Mouse (Mus musculus): ENCODE measurements around the gene Snrpg.
A peak's percentile ranks its signal among the peaks of the same experiment; 100 is the strongest.
"Not testable (repeated sequence)": the region's sequence is repeated elsewhere in the genome, so short reads cannot be mapped to it uniquely, and the experiment has no call there.

Gene Snrpg

DNA sequence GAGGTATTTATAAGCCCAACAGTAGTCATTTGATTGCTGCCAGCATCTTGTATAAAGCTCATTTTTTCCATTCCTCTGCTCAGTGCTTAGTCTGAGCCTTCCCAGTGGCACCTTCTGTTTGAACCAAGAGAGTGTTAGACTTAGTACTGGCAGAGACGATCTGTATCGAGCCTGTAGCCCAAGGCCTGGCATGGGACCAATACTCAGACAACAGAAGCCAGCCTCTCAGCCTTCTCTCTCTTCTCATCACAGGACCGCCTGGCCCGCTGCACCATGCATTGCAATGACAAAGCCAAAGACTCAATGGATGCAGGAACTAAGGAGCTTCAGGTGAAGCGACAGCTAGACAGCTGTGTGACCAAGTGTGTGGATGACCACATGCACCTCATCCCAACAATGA, 2.6 kb upstream of the Snrpg start:
- DNase-seq, result no peak

DNA sequence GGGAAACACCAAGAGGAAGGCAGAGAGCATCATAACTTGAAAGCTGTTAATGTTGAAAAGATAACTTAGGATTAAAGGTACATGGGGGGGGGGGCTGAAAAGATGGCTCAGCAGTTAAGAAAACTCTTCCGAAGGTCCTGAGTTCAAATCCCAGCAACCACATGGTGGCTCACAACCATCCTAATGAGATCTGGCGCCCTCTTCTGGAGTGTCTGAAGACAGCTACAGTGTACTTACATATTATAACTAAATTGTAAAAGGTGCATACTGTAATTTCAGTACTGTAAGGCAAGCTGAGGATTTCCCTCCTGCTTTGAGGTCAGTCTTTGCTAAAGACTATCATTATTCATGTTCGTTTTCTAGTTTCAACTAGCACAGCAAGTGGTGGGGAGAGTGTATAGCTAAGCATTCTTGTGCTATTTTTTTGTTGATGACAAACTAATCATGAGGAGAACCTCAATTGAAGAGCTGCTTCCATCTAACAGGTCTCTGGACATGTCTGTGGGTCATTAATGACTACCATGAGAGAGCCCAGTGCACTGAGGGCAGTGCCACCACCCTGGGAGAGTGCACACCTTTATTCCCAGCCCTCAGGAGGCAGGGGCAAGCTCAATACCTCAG, 901 bp upstream of the Snrpg start:
- peak; percentile 13 for DNase-seq

DNA sequence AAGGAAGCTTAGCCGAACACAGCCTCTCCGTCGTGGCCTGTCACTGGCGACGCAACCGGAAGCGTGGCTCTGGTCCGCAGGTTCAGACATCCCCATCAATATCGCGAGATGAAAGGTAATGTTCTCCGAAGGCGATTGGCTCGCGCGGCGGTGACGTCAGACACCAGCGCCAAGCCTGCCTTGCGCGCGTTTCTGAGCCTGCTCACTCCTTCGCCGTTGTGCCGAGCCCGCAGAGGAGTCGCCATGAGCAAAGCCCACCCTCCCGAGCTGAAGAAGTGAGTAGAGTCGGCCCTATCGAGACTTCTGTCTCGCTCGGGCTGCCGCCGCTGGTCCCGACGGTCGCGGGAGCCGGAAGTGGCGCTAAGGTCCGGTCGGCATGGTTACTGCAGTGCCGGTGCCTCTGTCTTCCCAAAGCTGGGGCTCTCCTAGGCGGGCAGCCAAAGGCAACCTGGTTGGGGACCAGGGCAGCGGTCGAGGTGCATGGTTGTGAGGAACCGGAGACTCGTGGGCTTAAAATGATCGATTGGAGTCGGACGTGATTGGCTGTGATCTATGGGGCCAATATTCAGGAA, 322 bp downstream of the Snrpg start:
- peak; percentile 99 for DNase-seq

DNA sequence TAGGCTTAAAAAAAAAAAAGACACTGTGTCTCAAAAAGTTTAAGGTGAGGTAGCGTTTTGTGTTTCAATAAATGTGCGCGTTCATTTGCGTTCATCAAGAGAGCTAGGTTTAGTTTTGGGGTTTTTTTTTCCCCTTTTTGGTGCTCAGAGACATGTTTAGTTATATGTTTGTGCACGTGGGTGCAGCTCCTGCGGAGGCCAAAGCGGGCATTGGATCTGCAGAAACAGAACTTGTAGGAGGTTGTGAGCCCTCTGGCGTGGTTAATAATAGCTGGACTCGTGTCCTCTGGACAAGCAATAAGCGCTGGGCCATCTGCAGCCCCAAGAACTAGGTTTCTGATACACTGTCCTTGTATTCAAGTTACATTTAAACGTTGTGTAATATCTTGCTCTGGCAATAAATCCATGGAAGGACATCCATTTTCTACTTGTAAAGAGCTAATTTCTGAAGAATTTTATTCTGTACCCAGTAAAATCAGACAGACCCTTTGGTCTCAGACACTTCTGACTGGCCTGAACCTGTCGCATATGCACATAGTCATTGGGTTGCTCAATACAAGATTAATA, 929 bp downstream of the Snrpg start:
- DNase-seq, result peak; percentile 13

DNA sequence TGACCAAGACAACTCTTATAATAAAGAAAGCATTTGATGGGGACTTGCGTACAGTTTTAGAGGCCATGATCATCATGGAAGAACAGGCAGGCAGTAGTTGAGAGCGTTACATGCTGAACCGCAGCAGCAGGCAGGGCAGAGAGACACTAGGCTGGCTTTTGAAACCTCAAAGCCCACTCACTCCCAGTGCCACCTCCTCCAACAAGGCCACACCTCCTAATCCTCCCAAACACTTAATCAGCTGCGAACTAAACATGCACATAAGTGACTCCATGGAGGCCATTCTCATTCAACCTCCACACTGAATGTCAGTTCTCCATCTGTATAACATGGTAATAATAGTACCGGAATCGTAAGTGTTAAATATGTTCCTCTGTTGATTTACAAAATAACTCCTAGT, 2.5 kb downstream of the Snrpg start:
- no peak for DNase-seq

DNA sequence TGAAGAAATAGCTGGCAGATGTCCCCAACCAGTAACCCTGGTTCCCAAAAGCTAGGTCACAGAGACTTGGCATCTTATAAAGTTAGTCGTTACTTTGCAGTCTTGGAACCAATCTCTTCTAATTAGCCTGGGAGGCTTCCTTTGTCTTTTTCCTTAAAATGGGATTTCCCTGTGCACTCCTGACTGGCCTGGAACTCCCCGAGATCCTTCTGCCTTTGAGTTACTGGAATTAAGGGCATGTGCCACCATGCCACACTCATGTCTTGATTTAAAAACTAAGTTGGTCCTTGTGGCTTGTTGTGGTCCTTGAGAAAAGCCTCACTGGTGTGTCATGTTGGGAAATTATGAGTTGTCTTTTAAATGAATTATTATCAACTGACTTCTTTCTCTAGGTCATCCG, 7.2 kb downstream of the Snrpg start:
- DNase-seq, result no peak

DNA sequence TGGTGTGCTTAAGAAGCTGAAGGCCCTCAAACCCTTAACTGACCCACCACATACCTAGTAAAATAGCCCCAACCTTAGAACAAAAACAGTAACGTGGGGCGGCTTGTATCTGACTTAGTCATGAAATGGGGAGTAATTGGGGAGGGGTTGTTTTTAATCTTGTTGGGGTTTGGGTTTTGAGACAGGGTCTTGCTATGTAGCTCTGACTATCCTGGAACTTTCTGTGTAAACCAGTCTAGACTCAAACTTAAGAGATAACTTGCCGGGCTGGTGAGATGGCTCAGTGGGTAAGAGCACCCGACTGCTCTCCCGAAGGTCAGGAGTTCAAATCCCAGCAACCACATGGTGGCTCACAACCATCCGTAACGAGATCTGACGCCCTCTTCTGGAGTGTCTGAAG, 9.0 kb downstream of the Snrpg start:
- not testable (repeated sequence) for DNase-seq

DNA sequence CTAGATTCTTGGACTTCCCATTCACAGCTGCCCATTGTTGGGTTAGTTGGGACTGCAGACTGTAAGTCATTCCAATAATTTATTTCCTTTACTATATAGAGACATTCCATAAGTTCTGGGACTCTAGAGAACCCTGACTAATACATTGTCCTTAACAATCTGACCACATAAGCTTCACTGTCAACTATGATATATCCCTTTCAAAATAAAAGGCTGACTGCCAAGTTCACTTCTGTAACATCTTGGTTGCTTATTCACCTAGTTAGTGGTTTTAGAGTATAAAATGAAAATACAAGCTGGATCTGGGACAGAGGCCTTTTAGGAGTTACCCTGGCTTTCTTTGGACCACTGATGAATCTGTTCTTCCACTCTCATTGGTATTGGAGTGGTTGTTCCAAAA, 11.4 kb downstream of the Snrpg start:
- no peak for DNase-seq

DNA sequence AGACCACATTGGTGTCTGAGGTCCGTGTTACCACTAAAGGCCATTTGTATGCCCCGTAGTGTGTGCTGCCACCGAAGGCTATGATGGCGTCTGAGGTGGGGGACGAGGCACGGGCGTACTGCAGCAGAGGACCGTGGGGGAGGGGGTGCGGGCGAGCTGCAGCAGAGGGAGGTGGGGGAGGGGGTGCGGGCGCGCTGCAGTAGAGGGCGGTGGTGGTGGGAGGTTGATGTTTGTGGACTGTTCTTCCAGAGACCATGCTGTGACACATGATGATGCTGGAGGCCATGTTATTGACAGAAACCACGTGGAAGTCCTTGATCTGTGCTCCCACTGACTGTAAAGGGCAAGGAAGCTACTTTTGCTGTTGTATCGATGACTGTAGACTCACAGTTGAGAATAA, 12.3 kb downstream of the Snrpg start:
- no peak for DNase-seq

DNA sequence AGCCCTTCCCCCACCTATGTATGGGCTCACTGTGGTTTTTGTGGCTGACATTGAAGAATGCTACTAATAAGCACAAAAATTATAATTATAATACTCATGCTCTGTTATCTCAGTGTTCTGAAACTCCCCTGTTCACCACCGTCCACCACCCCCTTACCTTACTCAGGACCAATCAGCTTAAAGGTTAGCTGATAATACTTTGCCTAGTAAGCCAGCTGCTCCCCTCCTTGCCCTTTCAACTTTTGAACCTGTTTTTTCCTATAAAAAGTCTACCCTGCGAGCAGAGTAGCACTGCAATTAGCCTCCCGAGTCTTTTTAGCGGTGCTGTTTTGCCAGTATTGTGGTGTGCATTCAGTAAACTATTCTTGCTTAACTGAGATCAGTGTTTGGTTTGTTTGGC, 13.6 kb downstream of the Snrpg start:
- no peak for DNase-seq

DNA sequence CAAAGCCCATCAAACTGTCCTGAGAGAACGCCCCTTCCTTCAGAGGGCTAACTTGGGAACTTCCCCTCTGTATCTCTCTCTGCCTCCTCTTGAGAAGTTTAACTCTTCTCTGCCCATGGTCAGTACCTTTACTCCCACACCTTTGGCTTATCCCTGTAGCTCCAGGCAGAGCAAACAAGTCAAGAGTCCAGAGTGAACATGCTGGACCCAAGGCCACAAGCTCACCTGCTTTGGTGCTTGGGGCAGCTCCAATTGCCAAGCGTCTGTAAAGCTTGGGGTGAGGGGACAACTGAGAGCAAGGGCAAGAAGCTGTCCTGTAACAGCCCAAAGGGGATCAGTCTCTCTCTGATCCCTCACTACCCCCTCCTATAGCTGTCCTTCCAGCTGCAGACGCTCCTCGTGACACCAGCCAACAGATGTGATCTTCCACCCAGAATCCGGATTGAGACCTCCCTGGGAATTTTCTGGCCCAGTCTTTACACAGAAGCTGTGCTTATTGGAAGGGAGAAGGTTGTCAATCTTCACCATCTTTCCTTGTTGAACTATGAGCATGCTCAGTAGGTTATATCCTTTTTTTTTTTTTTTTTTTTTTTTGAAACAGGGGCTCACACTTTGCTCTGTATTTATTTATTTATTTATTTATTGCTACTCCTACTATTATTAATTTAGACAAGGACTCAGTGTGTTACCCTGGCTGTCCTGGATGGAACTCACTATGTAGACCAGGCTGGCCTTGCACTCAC, 14.4 kb downstream of the Snrpg start:
- no peak for DNase-seq

DNA sequence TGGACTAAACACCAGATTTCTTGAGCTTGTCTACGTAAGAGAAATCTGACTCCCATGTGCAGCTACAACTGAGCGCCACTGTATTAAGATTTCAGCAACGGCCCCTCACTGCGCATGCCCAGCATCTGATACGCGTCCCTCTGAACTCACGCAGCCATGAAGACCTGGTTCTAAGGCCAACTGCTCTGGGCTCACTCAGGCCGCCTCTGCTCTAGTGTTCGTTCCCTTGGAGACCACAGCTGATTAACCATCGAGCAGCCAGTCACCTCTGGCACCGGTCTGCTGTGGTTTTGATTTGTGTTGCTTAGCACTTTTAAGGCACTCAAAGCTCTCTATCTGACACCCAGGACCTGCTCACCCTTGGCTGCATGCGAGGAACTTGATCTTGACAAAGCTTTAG, 16.2 kb downstream of the Snrpg start:
- DNase-seq, result no peak

DNA sequence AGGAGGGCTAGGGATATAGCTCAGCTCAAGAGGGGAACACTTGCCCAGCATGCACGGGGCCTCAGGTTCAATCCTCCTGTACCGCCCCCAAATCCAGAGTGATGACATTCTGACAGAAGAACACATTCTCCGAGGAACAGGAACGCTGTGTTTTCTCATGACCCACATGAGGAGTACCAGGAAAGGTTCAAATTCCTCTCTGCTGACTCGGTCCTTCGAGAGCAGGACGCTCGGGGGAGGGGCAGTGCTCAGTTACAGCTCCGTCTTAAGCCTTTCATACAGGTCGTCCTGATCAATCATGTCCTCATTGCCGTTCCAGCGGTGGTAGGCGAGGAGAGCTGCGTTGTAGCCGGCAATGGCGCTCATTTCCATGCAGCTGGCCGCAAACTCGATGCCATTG, 17.4 kb downstream of the Snrpg start:
- DNase-seq, result no peak

DNA sequence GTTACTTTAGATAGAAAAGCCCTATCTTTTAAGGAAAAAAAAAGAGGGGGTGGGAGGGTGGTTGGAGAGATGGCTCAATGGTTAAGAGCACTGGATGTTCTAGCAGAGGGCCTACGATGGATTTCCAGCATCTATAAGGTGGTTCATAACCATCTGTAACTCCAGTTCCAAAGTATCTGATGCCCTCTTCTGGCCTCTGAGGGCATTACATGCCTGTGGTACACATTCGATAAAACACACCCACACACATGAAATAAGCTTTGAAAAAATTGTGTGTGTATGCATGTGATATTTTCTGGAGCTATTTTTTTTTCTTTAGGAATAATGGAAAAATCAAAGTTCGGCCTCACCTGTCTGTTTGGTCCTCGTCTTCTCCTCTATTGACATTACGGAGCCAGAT, 20.2 kb downstream of the Snrpg start:
- DNase-seq, result no peak

DNA sequence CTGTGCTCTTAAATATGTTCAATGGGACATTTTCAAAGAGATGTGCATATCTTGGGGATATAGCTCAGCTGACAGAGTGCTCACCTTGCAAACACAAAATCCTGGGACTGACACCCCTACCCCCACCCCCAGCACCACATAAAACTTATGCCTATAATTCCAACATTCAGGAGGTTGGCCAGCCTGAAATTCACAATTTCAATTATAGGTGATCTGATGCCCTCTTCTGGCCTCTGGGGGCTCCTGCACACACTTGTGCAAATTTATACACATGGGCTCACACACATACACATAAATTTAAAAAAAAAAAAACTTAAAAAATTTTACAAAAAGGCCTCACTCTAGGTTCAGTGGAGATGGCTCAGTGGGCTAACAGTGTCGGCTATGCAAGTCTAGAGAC, 22.1 kb downstream of the Snrpg start:
- no peak for DNase-seq

DNA sequence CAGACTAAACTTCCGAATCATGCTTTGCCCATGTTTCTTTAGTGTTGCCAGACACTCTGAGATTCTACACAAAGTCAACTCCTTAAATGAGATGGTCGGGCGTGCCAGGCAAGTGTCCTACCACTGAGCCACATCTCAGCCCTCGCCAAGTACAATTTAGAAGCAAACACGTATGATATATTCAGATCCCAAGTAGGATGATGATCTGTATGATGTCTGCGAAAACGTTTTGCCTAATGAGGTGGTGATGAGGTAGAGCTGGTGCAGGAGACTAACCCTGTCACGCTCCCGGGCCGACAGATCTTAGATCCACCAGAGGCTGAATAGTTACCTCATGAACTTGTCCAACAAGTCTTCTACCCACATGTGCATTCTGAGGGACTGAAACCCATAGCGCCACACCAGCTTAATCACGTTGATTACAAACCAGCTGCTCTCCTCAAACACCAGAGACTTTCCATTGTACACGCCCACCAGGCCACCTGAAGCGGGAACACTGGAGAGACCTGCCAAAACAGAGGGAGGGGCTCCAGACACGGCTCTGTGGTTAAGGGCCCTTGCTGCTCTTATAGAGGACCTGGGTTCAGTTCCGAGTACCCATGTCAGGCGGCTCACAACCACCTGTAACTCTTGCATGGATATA, 23.1 kb downstream of the Snrpg start:
- DNase-seq, result no peak

DNA sequence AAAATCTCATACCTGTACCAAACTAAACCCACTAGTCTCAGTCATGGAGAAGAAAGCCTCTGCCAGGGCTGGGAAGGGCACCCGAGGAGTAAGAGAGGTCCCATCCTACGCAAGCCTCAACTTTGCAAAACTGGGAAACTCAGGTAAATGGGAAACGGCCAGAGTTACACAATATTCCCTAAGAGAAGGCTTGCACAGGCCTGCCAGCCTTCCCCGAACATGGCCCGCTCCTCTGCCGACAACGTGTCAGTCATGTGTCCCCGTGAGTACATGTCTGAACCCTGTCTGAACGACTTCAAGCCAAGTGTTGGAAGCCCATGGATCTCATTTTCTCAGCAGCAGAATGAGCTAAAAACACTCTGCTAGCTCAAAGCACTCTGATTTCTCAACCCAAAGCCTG, 23.9 kb downstream of the Snrpg start:
- no peak for DNase-seq

DNA sequence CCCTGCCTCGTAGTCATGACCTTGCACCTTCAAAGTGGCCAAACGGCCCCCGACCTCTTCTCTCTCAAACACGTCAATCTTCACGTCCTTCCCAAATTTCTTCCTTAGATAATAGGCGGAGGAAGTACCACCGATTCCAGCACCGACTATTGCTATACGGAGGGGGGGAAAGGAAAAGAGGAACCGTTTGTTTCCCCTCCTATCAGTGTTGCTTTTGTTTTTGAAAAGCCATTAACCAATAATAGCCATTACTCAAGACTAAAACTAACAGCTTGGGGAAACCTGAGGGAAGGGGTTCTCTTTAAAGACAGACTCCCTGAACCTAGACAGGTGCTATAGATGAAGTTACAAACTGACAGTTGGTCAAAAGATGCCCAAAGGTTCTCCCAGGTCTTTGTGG, 24.9 kb downstream of the Snrpg start:
- DNase-seq, result no peak

DNA sequence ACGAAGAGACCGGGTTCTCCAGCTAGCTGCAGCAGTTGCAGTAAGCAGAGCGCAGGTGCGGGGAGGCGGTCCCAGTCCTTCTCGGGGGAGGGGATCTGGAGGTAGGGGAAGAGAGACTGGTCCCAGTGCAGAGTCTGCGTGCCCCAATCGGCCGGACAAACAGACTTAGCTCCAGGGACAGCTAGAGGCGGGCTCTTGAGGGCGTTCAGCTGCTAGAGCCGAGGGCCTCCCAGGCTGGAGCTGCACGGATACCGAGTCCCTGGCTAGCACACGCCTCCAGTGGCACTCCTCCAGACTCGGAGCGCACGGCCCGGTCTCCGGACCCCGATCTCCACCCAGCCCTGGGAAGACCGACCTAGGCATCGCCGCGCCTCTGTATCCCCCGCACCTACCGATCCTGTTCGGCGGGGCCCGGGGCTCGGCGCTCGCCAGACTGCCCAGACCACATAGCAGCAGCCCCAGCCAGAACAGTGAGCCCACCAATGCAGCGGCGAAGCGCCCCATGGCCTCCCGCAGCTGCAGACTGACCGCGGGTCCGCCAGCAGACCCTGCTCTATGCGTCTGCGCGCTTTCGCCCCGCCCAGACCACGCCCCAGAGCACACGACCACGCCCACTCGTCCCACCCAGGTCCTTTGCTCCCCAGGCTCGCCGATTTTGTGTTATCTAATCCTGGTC, 25.6 kb downstream of the Snrpg start, which contains the start of gene Pcyox1:
Gene Pcyox1 (minus strand): TSS at position 574 of the 676 bp plus-strand sequence.
- DNase-seq, result peak; percentile 92

DNA sequence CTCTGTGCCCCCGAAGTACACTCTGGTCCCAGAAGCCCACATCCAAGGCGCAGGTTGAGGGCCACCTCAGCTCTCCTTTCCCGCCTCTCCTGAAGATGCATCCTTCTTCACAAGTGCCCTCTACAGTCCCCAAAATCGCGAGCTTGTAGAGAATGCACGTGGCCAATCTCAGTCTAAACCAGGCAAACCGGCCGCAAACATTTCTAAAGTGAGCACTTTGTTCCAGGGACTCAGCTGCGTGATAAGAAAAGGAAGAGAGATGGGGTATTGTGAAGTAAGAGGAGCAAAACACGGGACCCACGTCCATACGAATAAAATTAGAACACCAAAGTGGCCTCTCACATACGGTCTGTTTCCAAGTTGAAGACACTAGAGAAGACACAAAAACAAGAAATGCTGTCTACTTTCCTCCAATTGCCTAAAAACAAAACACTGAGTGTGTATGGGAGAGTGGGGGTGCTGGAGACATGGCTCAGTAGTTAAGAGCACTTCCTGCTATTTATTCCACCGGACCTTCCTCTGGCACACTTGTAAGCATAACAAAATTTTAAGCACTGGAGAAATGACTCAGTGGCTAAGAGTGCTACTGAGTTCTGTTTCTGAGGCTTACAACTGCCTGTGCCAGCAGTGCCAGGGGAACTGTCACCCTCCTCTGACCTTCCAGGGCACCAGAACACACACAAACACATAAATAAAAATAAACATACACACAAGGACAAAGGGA, 26.3 kb downstream of the Snrpg start:
- DNase-seq, result no peak

DNA sequence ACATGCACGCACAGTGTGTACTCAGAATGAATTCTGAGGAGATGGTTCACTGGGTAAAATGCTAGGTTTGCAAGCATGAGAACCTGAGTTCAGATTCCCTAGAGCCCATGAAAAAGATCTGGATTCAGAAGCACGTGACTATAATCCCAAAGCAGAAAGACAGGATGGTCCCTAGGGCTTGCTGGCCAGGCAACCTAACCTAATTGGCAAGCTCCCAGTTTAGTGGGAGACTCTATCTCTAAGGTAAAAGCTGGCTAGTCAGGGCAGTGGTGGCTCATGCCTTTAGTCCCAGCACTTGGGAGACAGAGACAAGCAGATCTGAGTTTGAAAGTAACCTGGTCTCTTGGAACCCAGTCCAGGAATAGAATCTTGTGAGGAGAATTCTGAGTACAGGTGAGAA, 27.9 kb downstream of the Snrpg start:
- no peak for DNase-seq

DNA sequence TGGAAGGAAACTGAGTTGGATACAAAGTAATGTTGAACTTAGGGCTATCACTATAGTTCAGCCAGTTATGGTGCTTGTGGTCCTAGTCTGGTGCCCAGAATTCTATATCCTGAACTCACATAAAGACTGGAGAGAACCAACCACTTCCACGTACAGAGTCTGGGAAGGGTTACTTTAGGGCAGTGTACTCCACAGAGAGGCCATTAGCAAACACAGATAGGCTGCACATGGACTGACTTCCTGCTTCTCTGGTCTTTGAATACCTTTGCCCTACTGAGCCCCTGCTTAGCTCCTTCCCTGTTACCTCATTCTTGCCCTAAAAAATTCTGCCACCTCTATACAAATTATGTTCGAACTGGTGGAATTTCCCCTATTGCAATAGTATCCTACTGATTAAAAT, 28.9 kb downstream of the Snrpg start:
- DNase-seq, result no peak
